Mouse (Mus musculus): ENCODE results near the gene Myo16. TPM values are rescaled to one million over a fixed set of nuclear protein-coding genes. Genes with fewer than 3 reads are reported as not detected.

The Myo16 gene
- polyA plus RNA-seq, 1 experiment from 2014 or later: 0.89 TPM

DNA sequence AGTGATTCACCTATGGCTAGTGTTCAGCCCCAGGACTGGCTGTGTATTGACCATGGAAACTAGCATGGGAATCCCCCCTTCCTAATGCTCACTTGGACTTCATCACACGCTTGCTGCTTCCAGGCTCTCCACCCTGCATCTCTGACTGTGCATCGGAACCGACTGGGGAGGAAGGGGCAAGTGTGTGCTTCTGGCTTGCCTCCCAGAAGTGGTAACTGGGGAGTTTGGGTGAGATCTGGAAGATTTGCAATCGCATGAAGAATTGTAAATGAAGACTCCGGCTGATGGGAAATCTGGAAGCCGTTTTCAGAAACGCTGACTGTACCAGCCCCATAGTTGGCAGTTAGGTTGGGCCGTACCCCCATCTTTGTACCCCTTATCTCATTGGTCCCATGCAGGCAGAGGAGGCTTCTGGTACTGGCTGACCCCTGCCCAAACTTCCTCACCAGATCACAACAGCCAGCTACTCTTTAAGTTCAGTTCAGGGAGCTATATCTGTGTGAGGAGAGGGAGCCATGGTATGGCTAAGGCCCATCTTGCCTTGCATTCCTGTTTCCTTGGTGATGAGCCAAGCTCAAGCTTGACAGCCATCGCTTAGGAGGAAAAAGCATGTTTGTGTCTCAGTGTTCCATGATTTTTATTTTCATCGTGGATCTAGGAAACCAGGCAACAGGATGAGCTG, 336.2 kb downstream of the Myo16 start:
- no peaks in the 10 kb centered on the region for H3K36me3 ChIP-seq (ENCODE audit: control insufficient read depth, insufficient read depth, low read length)
- H3K27ac ChIP-seq (replicated peaks; ENCODE audit: low read depth, low read length): no peak overlapping the region; the same call in 1 of the 2 replicates
- no peaks in the 10 kb centered on the region for H3K9me3 ChIP-seq (ENCODE audit: control insufficient read depth, low read length)
- WGBS: 61% methylated on average over 10 of the region's 10 CpGs
- no peak overlapping the region for H3K4me3 ChIP-seq (ENCODE audit: low read depth, low read length)
- no peak for ATAC-seq (ENCODE audit: low read depth)
- H3K9ac ChIP-seq (ENCODE audit: low read depth, low read length): no peak overlapping the region
- DNase-seq (ENCODE audit: low spot score): peak; percentile 43
- H3K4me1 ChIP-seq (ENCODE audit: control insufficient read depth, insufficient read depth, low read length): no peaks in the 10 kb centered on the region
- H3K4me2 ChIP-seq (ENCODE audit: low read depth, low read length): no peak overlapping the region
- no peaks in the 10 kb centered on the region for H3K27me3 ChIP-seq (replicated peaks; ENCODE audit: control insufficient read depth, insufficient read depth, low read length)

DNA sequence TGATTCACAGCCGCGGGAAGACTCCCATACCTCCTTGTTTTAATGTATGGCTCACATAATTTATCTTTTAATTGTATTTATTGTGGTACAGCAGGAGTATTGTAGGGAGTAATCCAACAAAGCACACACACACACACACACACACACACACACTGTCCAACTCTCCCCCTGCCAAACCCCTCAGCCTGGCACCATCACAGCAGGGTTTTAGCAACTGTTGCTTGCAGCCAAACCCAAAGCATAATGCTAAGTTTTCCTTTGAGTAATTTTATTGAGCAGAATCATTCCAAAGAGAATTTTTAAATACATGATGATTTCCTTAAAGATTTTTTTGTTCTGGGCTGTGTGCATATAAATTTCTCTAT, 336.7 kb downstream of the Myo16 start:
- H3K4me3 ChIP-seq (ENCODE audit: low read depth, low read length): no peak overlapping the region
- WGBS: 87% methylated on average over 2 of the region's 2 CpGs
- no peaks in the 10 kb centered on the region for H3K4me1 ChIP-seq (ENCODE audit: control insufficient read depth, insufficient read depth, low read length)
- no peak overlapping the region for H3K27ac ChIP-seq (replicated peaks; ENCODE audit: low read depth, low read length)
- ATAC-seq (ENCODE audit: low read depth) (no peak), DNase-seq (ENCODE audit: low spot score) (peak; percentile 30)
- H3K36me3 ChIP-seq (ENCODE audit: control insufficient read depth, insufficient read depth, low read length): no peaks in the 10 kb centered on the region
- no peaks in the 10 kb centered on the region for H3K27me3 ChIP-seq (replicated peaks; ENCODE audit: control insufficient read depth, insufficient read depth, low read length)
- no peaks in the 10 kb centered on the region for H3K9me3 ChIP-seq (ENCODE audit: control insufficient read depth, low read length)
- H3K9ac ChIP-seq (ENCODE audit: low read depth, low read length): no peak overlapping the region
- H3K4me2 ChIP-seq (ENCODE audit: low read depth, low read length): no peak overlapping the region

DNA sequence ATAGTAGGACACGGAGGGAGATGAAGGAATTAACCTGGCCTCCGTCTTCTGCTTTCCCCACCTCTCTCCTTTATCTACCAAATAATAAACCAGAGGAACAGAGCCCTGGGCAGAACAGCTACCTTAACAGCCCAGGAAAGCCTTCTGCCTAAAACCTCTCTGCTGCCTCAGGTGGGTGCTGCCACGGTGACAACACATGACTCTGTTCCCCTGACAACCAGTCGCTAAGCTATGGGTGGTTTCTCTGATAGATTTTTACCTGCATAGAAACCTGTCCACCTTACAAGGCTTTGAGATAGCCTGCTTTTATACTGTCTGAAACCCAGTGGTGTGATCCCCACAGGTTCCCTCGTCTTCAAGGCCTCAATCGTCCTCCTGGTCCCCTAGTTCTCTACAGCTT, 337.2 kb downstream of the Myo16 start:
- H3K4me2 ChIP-seq (ENCODE audit: low read depth, low read length): no peak overlapping the region
- WGBS: 72% methylated on average over 6 of the region's 6 CpGs
- DNase-seq (ENCODE audit: low spot score) (no peak), ATAC-seq (ENCODE audit: low read depth) (no peak)
- H3K9ac ChIP-seq (ENCODE audit: low read depth, low read length): no peak overlapping the region
- no peaks in the 10 kb centered on the region for H3K36me3 ChIP-seq (ENCODE audit: control insufficient read depth, insufficient read depth, low read length)
- no peaks in the 10 kb centered on the region; the same call in 1 of the 2 replicates for H3K9me3 ChIP-seq (ENCODE audit: control insufficient read depth, low read length)
- no peaks in the 10 kb centered on the region for H3K4me1 ChIP-seq (ENCODE audit: control insufficient read depth, insufficient read depth, low read length)
- no peaks in the 10 kb centered on the region for H3K27me3 ChIP-seq (replicated peaks; ENCODE audit: control insufficient read depth, insufficient read depth, low read length)
- H3K27ac ChIP-seq (replicated peaks; ENCODE audit: low read depth, low read length): no peak overlapping the region
- H3K4me3 ChIP-seq (ENCODE audit: low read depth, low read length): no peak overlapping the region

DNA sequence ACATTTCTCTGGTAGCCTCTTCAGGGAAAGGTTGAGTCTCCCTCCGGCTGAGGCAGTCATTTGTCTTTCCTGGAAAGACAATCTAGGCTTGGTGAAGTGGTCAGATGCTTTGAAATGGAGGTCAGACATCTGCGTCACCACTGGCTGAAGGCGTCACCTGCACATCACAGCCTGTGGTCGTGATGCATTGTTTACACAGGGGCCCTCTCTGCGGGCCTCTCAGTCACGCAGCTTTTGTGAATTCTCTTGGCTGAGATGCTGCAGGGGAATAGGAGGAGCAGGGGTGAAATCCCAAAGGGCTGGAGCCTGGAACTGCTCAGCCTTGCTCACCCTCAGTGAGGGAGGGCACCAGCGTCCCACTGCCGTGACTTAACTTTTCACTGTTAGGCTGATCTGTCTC, 346.1 kb downstream of the Myo16 start:
- WGBS: 21% methylated on average over 8 of the region's 8 CpGs
- no peak overlapping the region for H3K4me2 ChIP-seq (ENCODE audit: low read depth, low read length)
- no peak overlapping the region for H3K27ac ChIP-seq (replicated peaks; ENCODE audit: low read depth, low read length)
- no peak overlapping the region for H3K9ac ChIP-seq (ENCODE audit: low read depth, low read length)
- no peak for DNase-seq (ENCODE audit: low spot score)
- H3K4me3 ChIP-seq (ENCODE audit: low read depth, low read length): no peak overlapping the region
- H3K4me1 ChIP-seq (ENCODE audit: control insufficient read depth, insufficient read depth, low read length): no peaks in the 10 kb centered on the region
- H3K27me3 ChIP-seq (replicated peaks; ENCODE audit: control insufficient read depth, insufficient read depth, low read length): no peaks in the 10 kb centered on the region
- H3K9me3 ChIP-seq (ENCODE audit: control insufficient read depth, low read length): no peaks in the 10 kb centered on the region; the same call in 1 of the 2 replicates
- H3K36me3 ChIP-seq (ENCODE audit: control insufficient read depth, insufficient read depth, low read length): no peaks in the 10 kb centered on the region
- no peak for ATAC-seq (ENCODE audit: low read depth)

DNA sequence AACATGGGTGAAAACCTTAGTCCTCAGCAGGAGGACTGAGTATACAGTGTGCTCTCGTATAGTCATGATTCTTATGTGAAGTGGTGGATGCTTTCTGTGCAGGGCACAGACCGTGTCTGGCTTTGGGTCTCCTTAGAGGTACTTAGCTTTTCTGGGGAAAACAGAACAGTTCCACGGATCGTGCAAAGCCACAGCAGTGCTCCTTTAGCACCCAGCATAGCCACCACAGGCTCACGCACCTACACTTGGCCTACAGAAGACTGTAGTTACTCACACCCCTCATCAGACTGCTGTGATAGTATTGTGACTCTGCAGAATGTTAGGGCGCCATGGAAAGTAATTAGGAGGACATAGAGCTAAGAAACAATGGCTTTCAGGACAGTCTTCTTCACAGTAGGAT, 346.8 kb downstream of the Myo16 start:
- Histone ChIP-seq H3K4me3 (ENCODE audit: low read depth, low read length) (no peak overlapping the region), H3K4me2 (ENCODE audit: low read depth, low read length) (no peak overlapping the region), H3K9me3 (ENCODE audit: control insufficient read depth, low read length) (no peaks in the 10 kb centered on the region; the same call in 1 of the 2 replicates), H3K4me1 (ENCODE audit: control insufficient read depth, insufficient read depth, low read length) (no peaks in the 10 kb centered on the region), H3K27me3 (replicated peaks; ENCODE audit: control insufficient read depth, insufficient read depth, low read length) (no peaks in the 10 kb centered on the region), H3K27ac (replicated peaks; ENCODE audit: low read depth, low read length) (no peak overlapping the region), H3K36me3 (ENCODE audit: control insufficient read depth, insufficient read depth, low read length) (no peaks in the 10 kb centered on the region), H3K9ac (ENCODE audit: low read depth, low read length) (no peak overlapping the region)
- 84% methylated on average over 6 of the region's 6 CpGs for WGBS
- ATAC-seq (ENCODE audit: low read depth) (no peak), DNase-seq (ENCODE audit: low spot score) (no peak)

DNA sequence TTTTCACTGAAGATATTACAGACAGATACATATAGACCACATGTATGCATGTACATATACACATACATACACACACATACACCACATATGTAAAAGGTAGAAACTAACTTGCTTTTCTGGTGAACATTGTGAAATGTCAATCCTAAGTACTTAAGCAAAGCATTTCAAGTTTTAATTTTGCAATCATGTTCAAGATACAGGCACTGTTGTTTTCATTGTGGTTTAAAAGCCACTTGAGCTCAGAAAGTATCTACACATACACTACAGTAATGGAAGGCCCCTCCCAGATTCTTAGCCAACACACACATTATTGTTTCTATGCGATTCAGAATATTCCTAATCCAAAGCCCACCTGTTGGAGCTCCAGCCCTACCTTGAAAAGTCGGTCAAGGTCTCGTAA, 348.0 kb downstream of the Myo16 start:
- Histone ChIP-seq H3K27ac (replicated peaks; ENCODE audit: low read depth, low read length) (no peak overlapping the region), H3K4me3 (ENCODE audit: low read depth, low read length) (no peak overlapping the region), H3K36me3 (ENCODE audit: control insufficient read depth, insufficient read depth, low read length) (no peaks in the 10 kb centered on the region), H3K9ac (ENCODE audit: low read depth, low read length) (no peak overlapping the region), H3K4me2 (ENCODE audit: low read depth, low read length) (no peak overlapping the region), H3K9me3 (ENCODE audit: control insufficient read depth, low read length) (no peaks in the 10 kb centered on the region), H3K4me1 (ENCODE audit: control insufficient read depth, insufficient read depth, low read length) (no peaks in the 10 kb centered on the region), H3K27me3 (replicated peaks; ENCODE audit: control insufficient read depth, insufficient read depth, low read length) (no peaks in the 10 kb centered on the region)
- DNase-seq (ENCODE audit: low spot score) (no peak), ATAC-seq (ENCODE audit: low read depth) (no peak)
- 94% methylated on average over 3 of the region's 3 CpGs for WGBS

DNA sequence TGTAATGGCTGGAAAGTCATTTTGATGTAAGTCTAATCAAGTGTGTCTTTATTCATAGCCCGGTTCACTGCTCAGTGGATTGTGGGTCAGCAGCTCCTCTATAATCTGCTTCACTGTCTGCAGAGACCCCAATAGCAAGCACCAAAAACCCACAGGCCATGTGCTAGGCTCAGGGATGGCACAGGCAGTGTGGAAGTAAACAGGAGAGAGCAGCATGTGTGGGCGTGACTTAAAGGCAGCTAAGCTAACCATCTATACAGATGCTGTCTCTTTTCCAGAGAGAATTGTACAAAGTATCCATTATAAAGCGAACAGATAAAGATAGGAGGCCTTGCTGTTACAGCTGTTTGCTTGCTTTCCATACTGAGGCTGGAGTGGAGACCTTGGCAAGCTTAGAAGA, 358.4 kb downstream of the Myo16 start:
- Histone ChIP-seq H3K9ac (ENCODE audit: low read depth, low read length) (no peak overlapping the region), H3K4me2 (ENCODE audit: low read depth, low read length) (no peak overlapping the region), H3K27ac (replicated peaks; ENCODE audit: low read depth, low read length) (no peak overlapping the region), H3K4me3 (ENCODE audit: low read depth, low read length) (no peak overlapping the region), H3K9me3 (ENCODE audit: control insufficient read depth, low read length) (no peaks in the 10 kb centered on the region), H3K36me3 (ENCODE audit: control insufficient read depth, insufficient read depth, low read length) (no peaks in the 10 kb centered on the region), H3K27me3 (replicated peaks; ENCODE audit: control insufficient read depth, insufficient read depth, low read length) (no peaks in the 10 kb centered on the region), H3K4me1 (ENCODE audit: control insufficient read depth, insufficient read depth, low read length) (no peaks in the 10 kb centered on the region)
- no peak for ATAC-seq (ENCODE audit: low read depth)
- no peak for DNase-seq (ENCODE audit: low spot score)
- 66% methylated on average over 3 of the region's 3 CpGs for WGBS

DNA sequence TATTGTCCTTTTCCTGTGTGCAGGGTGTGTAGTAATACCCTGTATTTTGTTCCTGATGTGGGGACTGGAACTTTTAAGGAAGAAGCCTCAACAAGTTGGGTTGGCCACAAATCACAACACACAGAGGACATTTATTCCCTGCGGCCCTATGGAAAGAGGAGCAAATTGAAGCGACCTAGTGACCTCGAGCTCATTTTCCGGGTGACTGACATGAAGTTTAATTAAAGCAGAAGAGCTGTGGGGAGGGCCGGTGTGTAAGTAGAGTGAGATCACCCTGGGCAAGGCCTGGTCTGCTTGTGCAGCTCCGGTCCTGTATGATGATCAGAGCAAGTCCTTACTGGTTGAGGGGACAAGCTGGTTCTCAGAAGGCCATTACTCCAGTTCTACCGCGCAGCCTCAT, 363.7 kb downstream of the Myo16 start:
- H3K27ac ChIP-seq (replicated peaks; ENCODE audit: low read depth, low read length): no peak overlapping the region
- DNase-seq (ENCODE audit: low spot score) (no peak), ATAC-seq (ENCODE audit: low read depth) (no peak)
- H3K4me2 ChIP-seq (ENCODE audit: low read depth, low read length): no peak overlapping the region
- no peaks in the 10 kb centered on the region for H3K36me3 ChIP-seq (ENCODE audit: control insufficient read depth, insufficient read depth, low read length)
- H3K27me3 ChIP-seq (replicated peaks; ENCODE audit: control insufficient read depth, insufficient read depth, low read length): no peaks in the 10 kb centered on the region
- H3K4me3 ChIP-seq (ENCODE audit: low read depth, low read length): no peak overlapping the region
- H3K4me1 ChIP-seq (ENCODE audit: control insufficient read depth, insufficient read depth, low read length): no peaks in the 10 kb centered on the region
- H3K9ac ChIP-seq (ENCODE audit: low read depth, low read length): no peak overlapping the region
- H3K9me3 ChIP-seq (ENCODE audit: control insufficient read depth, low read length): no peaks in the 10 kb centered on the region
- WGBS: 72% methylated on average over 8 of the region's 8 CpGs

DNA sequence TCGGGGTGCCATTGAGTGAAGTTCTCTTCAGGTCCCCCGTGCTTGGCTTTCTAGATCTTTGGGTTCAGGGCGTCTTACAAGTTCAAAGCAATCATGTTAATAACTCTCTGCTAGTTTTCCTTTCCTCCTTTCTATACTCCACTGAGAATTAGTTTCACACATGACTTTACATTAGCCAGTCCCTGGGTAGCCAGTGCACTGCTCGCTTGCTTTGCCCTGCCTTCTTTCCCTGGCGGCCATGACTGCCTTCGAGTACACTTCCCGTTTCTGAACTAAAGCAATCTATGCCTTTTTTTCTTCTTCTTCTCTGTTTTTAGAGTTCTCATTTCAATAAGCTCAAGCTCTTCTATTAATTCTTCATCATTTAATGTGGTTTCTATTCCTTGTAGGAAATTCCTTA, 365.6 kb downstream of the Myo16 start:
- Histone ChIP-seq H3K4me1 (ENCODE audit: control insufficient read depth, insufficient read depth, low read length) (no peaks in the 10 kb centered on the region), H3K4me2 (ENCODE audit: low read depth, low read length) (no peak overlapping the region), H3K9ac (ENCODE audit: low read depth, low read length) (no peak overlapping the region), H3K36me3 (ENCODE audit: control insufficient read depth, insufficient read depth, low read length) (no peaks in the 10 kb centered on the region), H3K4me3 (ENCODE audit: low read depth, low read length) (no peak overlapping the region), H3K27me3 (replicated peaks; ENCODE audit: control insufficient read depth, insufficient read depth, low read length) (no peaks in the 10 kb centered on the region), H3K9me3 (ENCODE audit: control insufficient read depth, low read length) (no peaks in the 10 kb centered on the region), H3K27ac (replicated peaks; ENCODE audit: low read depth, low read length) (no peak overlapping the region)
- no peak for ATAC-seq (ENCODE audit: low read depth)
- no peak for DNase-seq (ENCODE audit: low spot score)
- 58% methylated on average over 7 of the region's 7 CpGs for WGBS
